Mouse (Mus musculus): Measurements from ENCODE around the gene Lalba.

DNA sequence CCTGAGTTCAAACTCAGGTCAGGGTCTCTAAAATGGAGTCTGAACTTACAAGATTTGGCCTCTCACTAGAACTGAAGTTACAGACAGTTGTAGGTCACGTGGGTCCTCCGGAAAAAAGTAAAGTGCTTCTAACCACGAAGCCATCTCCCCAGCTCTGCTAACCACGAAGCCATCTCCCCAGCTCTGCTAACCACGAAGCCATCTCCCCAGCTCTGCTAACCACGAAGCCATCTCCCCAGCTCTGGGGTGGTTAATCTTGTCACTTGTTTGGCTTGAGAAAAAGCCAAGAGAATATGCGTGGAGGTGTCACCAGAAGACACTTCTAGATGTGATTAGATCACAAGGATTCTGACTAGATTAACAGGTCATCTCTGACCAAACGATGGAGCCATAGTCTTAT lies 31.6 kb upstream of the Lalba start:
- TF ChIP-seq CTCF (IDR thresholded peaks at IDR 0.05; ENCODE audit: borderline replicate concordance, control insufficient read depth, extremely low read depth, insufficient read depth, low read length, poor library complexity) = no peak
- TF ChIP-seq POLR2A (IDR thresholded peaks at IDR 0.05; ENCODE audit: control insufficient read depth, extremely low read depth, insufficient read depth, low read length, poor library complexity) = no peak

All from thymus, adult 2 months (tissue).